Mouse (Mus musculus): ENCODE measurements around the gene Abca15.
"Not testable (repeated sequence)": the region's sequence is repeated elsewhere in the genome, so short reads cannot be mapped to it uniquely, and the experiment has no call there.

GRCm38 (mm10) chr7:120325911-120326310 lies 2.6 kb upstream of the Abca15 start:
- TF ChIP-seq POLR2A (IDR thresholded peaks at IDR 0.05; ENCODE audit: insufficient read depth, low read depth, low read length); CTCF (IDR thresholded peaks at IDR 0.05): not testable (repeated sequence)

Measured in heart, adult 2 months (tissue).